Comparison of ENCODE assay signal across 8 mouse cellular contexts in genomic region chr4:155734350-155734941, GRCm38 (mm10). TPM values are rescaled to one million over a fixed set of nuclear protein-coding genes. Genes with fewer than 3 reads are reported as not detected.
A peak's percentile ranks its signal among the peaks of the same experiment; 100 is the strongest.
DNase-seq lines count a peak whose midpoint lies in the region; ATAC-seq and TF ChIP-seq lines count a peak whose summit lies in the region.

Gene Tmem240, plus strand, starts transcription at chr4:155734800.

- intact Hi-C loops in heart, postnatal 14 days (cut with DNase I): no loop called here

- peak within 1 kb of the TSS; percentile 95 for H3K9ac ChIP-seq in forebrain, embryonic 13.5 days
- H3K9ac ChIP-seq in neural tube, embryonic 15.5 days (replicated peaks): peak within 1 kb of the TSS; percentile 91

- under 1% methylated on average over 20 of the region's 35 CpGs for WGBS in forebrain, embryonic 13.5 days
- under 1% methylated on average over 21 of the region's 35 CpGs for WGBS in neural tube, embryonic 15.5 days

- H3K4me1 ChIP-seq in E14TG2a.4 (replicated peaks; ENCODE audit: low read depth, low read length): peaks cover 37% of the 10 kb centered on the region
- H3K4me1 ChIP-seq in forebrain, embryonic 13.5 days: peaks cover 22% of the 10 kb centered on the region
- peaks cover 42% of the 10 kb centered on the region for H3K4me1 ChIP-seq in neural tube, embryonic 15.5 days

- peak; percentile 93 for ATAC-seq in forebrain, embryonic 13.5 days
- peak; percentile 92 for ATAC-seq in neural tube, embryonic 15.5 days (ENCODE audit: low FRiP score)

- no peak for TF ChIP-seq CTCF in E14TG2a.4 (conservative IDR thresholded peaks at IDR 0.05; ENCODE audit: low read length)

- H3K27me3 ChIP-seq in E14TG2a.4 (ENCODE audit: insufficient read depth, low read length): peaks cover 8% of the 10 kb centered on the region
- H3K27me3 ChIP-seq in forebrain, embryonic 13.5 days: no peaks in the 10 kb centered on the region
- no peaks in the 10 kb centered on the region for H3K27me3 ChIP-seq in neural tube, embryonic 15.5 days (replicated peaks)

- H3K36me3 ChIP-seq in E14TG2a.4 (ENCODE audit: insufficient read depth, low read length): peaks cover 55% of the 10 kb centered on the region
- H3K36me3 ChIP-seq in forebrain, embryonic 13.5 days (ENCODE audit: poor library complexity, severe bottlenecking): peaks cover 45% of the 10 kb centered on the region
- peaks cover 28% of the 10 kb centered on the region; the same call in 1 of the 2 replicates for H3K36me3 ChIP-seq in neural tube, embryonic 15.5 days

- peak within 1 kb of the TSS; percentile 84 for H3K4me3 ChIP-seq in E14TG2a.4 (replicated peaks; ENCODE audit: low read length)
- peak within 1 kb of the TSS; percentile 83 for H3K4me3 ChIP-seq in forebrain, embryonic 13.5 days
- H3K4me3 ChIP-seq in neural tube, embryonic 15.5 days (replicated peaks): peak within 1 kb of the TSS; percentile 80

- DNase-seq in c-Kit-positive CD71-positive TER-119-positive erythroid progenitor cells, embryonic 14.5 days (ENCODE audit: low spot score): peak; percentile 62
- DNase-seq in heart, postnatal 14 days: peak; percentile 86 to 89
- peak; percentile 91 for DNase-seq in layer of hippocampus, adult 11-12 months (ENCODE audit: low spot score)
- DNase-seq in lung, adult 18-20 months: peak; percentile 91 to 93
- peak; percentile 85 for DNase-seq in testis, postnatal 14 days (ENCODE audit: low spot score)

- H3K9me3 ChIP-seq in E14TG2a.4 (ENCODE audit: low read length): no peaks in the 10 kb centered on the region
- H3K9me3 ChIP-seq in forebrain, embryonic 13.5 days (replicated peaks): no peaks in the 10 kb centered on the region
- no peaks in the 10 kb centered on the region for H3K9me3 ChIP-seq in neural tube, embryonic 15.5 days (replicated peaks)

- H3K4me2 ChIP-seq in forebrain, embryonic 13.5 days: peak within 1 kb of the TSS; percentile 93
- peak within 1 kb of the TSS; percentile 88 for H3K4me2 ChIP-seq in neural tube, embryonic 15.5 days

- peak within 1 kb of the TSS; percentile 91 for H3K27ac ChIP-seq in forebrain, embryonic 13.5 days
- peak within 1 kb of the TSS; percentile 96 for H3K27ac ChIP-seq in neural tube, embryonic 15.5 days (replicated peaks)

RNA-seq across cellular contexts. Expression of gene Tmem240, which starts in this region (rescaled TPM):
- polyA plus RNA-seq in forebrain, embryonic 13.5 days (2015; fragmentation: Nextera tagmentation; extraction: Ambion mirVana): 1.9 and 2.4 TPM in 2 replicates
- under 1 TPM; 0.38 to 0.44 TPM for total RNA-seq in heart, postnatal 14 days (2021)
- polyA plus RNA-seq in neural tube, embryonic 15.5 days (2015; fragmentation: Nextera tagmentation; extraction: Ambion mirVana): 23.7 and 28.3 TPM in 2 replicates

Comparison
In these comparisons a context has a peak if more than half of its experiments do, and no peak if none do; other contexts are left out.
1. Peak in every context shown above with its lines: DNase-seq, ATAC-seq, H3K4me3 ChIP-seq and H3K27ac ChIP-seq.
2. Peak in DNase-seq in heart, postnatal 14 days; RNA of the gene not detected or under 1 TPM.